Mouse (Mus musculus) E14TG2a.4 (cell line): ENCODE measurements around the gene Kctd11.
"Not testable (repeated sequence)": the region's sequence is repeated elsewhere in the genome, so short reads cannot be mapped to it uniquely, and the experiment has no call there.

Source experiments
- CTCF ChIP-seq: conservative IDR thresholded peaks from 2 replicates; pipeline ENCODE4 v1.5.1; 2014; ENCODE audit warnings: low read length
- POU5F1 ChIP-seq: IDR thresholded peaks from 2 replicates; pipeline ENCODE4 v1.6.1; 2014; ENCODE audit warnings: low read length, borderline replicate concordance

DNA sequence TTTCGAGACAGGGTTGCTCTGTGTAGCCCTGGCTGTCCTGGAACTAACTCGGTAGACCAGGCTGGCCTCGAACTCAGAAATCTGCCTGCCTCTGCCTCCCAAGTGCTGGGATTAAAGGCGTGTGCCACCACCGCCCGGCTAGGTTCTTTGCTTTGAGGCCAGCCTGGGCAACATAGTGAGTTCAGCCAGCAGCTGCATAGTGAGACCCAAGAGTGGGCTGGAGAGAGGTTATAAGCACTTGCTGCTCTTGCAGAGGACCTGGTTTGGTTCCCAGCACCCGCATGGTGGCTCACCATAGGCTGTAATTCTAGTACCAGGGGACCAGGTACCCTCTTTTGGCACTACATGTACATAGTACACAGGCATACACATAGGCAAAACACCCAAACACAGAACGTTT lies 49.0 kb upstream of the Kctd11 start:
- TF ChIP-seq CTCF, POU5F1: not testable (repeated sequence)
